Mouse (Mus musculus) brown adipose tissue, adult 24 weeks (tissue): Measurements from ENCODE around the gene Magt1. TPM values are rescaled to one million over a fixed set of nuclear protein-coding genes. Genes with fewer than 3 reads are reported as not detected.
"Not testable (repeated sequence)": the region's sequence is repeated elsewhere in the genome, so short reads cannot be mapped to it uniquely, and the experiment has no call there.

Experiments
- H3K27ac ChIP-seq: fragments of 200-500 bp; replicated peaks from 2 replicates; pipeline ENCODE4 v1.5.1; 2012; ENCODE audit warnings: low read depth, mild to moderate bottlenecking, low read length
- H3K4me1 ChIP-seq: fragments of 200-500 bp; 2 replicates; pipeline ENCODE4 v1.6.1; 2012; ENCODE audit warnings: low read length, mixed read lengths; ENCODE audit not compliant: control insufficient read depth, insufficient read depth, insufficient read length
- H3K4me3 ChIP-seq: fragments of 200-500 bp; 2 replicates; pipeline ENCODE4 v1.5.1; 2012; ENCODE audit warnings: low read depth, mild to moderate bottlenecking, low read length, moderate library complexity; ENCODE audit not compliant: insufficient read depth
- polyA plus RNA-seq: library from polyadenylated mRNA; stranded (reverse); fragments of >200 nt; gene quantifications from 2 replicates; pipeline ENCODE4 v1.2.4, GENCODE M21; 2012; ENCODE audit not compliant: missing spikeins, insufficient read depth, insufficient read length

Magt1 gene
- polyA plus RNA-seq, 1 experiment, result 30.4 TPM

DNA sequence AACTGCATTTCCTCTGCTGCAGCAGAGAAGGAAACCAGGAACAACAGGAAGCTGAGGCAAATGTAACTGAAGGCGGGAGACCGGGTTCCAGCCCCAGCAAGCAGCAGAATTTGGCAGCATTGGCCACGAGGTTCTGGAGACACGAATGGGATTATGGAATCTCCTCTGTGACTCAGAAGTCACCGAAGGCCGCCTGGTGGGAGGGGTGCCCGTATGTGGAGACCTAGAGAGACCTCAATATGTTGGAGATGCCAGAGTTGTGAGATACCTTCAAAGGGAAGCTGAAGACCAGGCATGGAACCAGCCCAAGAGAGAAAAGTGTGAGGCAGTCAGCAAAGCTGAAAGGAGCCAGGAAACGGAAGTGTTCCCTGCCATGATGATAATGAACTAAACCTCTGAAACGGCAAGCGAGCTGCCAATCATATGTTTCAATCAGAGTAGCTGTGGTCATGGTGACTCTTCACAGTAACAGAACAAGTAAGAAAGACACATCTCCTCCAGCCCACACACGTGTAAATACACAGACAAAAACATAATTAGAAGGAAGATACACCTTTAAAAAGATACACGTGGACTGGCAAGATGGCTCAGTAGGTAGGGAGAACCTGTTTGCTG lies 85.5 kb downstream of the Magt1 start:
- peak overlapping the region; percentile 1; the same call in 1 of the 2 replicates for H3K4me3 ChIP-seq
- peak overlapping the region; percentile 10; the same call in 1 of the 2 replicates for H3K27ac ChIP-seq
- H3K4me1 ChIP-seq, result peaks cover 7% of the 10 kb centered on the region

DNA sequence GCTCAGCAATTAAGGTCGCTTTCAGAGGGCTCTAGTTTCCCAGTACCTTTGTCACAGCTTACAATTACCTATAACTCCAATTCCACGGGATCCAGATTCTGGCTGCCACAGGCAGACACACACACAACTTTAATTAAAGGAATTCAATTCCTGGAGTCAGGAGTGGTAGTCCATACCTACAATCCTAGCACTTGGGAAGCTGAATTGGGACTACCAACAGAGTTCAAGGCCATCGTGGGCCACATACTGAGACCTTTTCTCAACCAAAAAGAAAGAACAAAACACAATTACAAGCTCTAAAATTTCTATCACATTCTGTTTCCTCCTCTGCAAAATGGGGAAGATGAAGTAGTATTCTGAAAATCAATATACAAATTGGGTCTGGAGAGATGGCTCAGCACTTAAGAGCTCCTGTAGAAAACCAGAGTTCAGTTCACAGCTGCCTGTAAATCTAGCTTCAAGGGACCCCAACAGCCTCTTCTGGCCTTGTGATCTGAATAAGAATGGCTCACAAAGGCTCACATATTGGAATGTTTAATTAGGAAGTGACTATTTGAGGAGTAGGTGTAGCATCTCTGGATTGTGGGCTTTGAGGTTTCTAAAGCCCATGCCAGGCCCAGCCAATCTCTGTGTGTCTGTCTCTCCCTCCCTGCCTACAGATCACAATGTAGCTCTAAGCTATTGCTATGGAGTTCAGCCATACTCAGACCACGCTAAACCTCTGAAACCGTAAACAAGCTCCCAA lies 87.2 kb downstream of the Magt1 start:
- Histone ChIP-seq H3K4me1 (peaks cover 7% of the 10 kb centered on the region), H3K27ac (no peak overlapping the region), H3K4me3 (no peak overlapping the region)

DNA sequence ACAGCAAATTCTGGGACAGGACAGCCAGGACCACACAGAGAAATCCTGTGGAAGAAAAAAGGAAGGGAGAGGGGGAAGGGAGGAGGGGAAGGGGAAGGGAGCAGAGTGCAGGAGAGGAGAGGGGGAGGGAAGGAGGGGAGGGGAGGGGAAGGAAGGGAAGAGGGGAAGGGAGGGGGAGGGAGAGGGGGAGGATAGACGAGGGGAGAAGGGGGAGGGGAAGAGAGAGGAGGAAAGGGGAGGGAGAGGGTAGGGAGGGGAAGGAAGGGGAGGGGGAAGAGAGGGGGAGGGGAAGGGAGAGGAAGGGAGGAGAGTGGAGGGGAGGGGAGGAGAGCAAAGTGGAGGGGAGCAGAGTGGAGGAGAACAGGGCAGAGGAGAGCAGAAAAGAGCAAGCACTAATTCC lies 87.8 kb downstream of the Magt1 start:
- Histone ChIP-seq H3K4me1 (peaks cover 7% of the 10 kb centered on the region), H3K4me3 (no peak overlapping the region), H3K27ac (no peak overlapping the region)

DNA sequence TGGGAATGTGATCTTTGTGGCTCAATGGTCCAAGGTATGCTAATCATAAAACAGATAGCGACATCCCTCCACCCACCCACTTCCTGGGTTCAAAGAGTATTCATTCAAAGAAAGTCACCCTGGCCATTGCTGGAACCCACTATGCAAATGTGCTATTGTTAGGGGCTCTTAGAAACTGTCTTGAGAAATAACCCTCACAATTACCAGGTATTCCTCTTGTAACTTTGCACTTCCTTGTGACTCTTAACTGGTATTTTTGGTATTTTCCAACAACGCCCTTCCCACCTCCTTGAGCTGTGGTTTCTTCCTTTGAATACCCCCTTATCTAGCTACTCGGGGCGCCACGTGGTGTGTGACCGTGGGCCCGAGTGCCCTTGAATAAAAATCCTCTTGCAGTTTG lies 88.7 kb downstream of the Magt1 start:
- H3K4me1 ChIP-seq, H3K4me3 ChIP-seq, H3K27ac ChIP-seq: not testable (repeated sequence)

DNA sequence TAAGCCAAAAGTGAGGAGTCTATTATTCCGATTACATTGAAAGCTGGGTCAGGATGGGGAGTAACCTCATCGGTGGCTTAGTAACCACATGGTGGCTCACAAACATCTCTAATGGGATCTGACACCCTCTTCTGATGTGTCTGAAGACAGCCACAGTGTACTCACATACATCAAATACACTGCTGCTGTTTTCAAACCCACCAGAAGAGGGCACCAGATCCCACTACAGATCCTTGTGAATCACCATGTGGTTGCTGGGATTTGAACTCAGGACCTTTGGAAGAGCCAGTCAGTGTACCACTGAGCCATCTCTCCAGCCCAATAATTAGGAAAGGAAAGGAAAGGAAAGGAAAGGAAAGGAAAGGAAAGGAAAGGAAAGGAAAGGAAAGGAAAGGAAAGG lies 90.3 kb downstream of the Magt1 start:
- H3K27ac ChIP-seq, result no peak overlapping the region
- H3K4me1 ChIP-seq, result peaks cover 5% of the 10 kb centered on the region
- H3K4me3 ChIP-seq, result no peak overlapping the region

Other genes starting within 250 kb of the Magt1 start
- 0.83 and 2.5 TPM in 2 replicates for gene Fgf16, start 247.6 kb downstream of the Magt1 start, polyA plus RNA-seq
- gene Atrx, start 82.5 kb downstream of the Magt1 start, polyA plus RNA-seq, result 37.4 and 43.6 TPM in 2 replicates
- gene Cox7b, start 3.8 kb upstream of the Magt1 start, polyA plus RNA-seq, result 7,166 and 8,308 TPM in 2 replicates
- gene Atp7a, start 15.4 kb upstream of the Magt1 start, polyA plus RNA-seq, result 1.7 and 2.4 TPM in 2 replicates
- gene Tlr13, start 131.3 kb upstream of the Magt1 start, polyA plus RNA-seq, result 0.59 and 0.75 TPM in 2 replicates
- gene Pgk1, start 175.2 kb upstream of the Magt1 start, polyA plus RNA-seq, result 799 and 832 TPM in 2 replicates
- gene Taf9b, start 209.3 kb upstream of the Magt1 start, polyA plus RNA-seq, result 6.1 and 15.1 TPM in 2 replicates
- gene Fnd3c2, start 243.5 kb upstream of the Magt1 start, polyA plus RNA-seq, result not detected in 2 replicates